Mouse (Mus musculus): Measurements from ENCODE around the gene Gsg1l.

DNA sequence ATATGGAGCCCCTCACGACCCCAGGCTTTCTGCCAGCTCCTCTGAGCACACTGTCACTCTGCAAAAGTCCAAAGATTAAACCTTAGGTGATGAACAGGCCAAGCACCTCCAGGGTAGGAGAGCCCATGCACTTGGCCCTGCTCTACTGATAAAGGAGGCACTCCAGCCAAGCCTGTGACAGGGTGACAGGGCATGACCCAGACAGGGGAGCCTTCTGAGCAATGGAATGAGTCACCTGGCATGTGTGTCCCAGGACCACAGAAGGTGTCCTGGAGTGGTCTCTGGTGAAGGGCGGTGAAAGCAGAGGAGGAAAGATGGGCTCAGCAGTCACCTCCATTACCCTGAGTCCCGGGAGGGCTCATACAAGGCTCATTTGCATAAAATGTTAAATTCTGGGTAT, 222.6 kb downstream of the Gsg1l start:
- no peak for TF ChIP-seq POLR2A (IDR thresholded peaks at IDR 0.05; ENCODE audit: low read depth, low read length)
- TF ChIP-seq CTCF (IDR thresholded peaks at IDR 0.05; ENCODE audit: extremely low read depth, insufficient read depth, insufficient read length, insufficient replicate concordance), result no peak
